Mouse (Mus musculus): ENCODE measurements around the gene Arl5c.

- no peak for TF ChIP-seq GATA1 (IDR thresholded peaks at IDR 0.05; ENCODE audit: borderline replicate concordance, low read length)
- TF ChIP-seq FLI1 (IDR thresholded peaks at IDR 0.05; ENCODE audit: low read length): no peak
Measured at GRCm38 (mm10) chr11:97952367-97953006, 43.5 kb downstream of the Arl5c start.
